Mouse (Mus musculus) brain, embryonic 14.5 days (tissue): ENCODE measurements around the gene Ifnar1.

ENCODE experiments used
- CTCF ChIP-seq: fragments of 200-500 bp; IDR thresholded peaks from 2 replicates; pipeline ENCODE4 v1.5.1; 2012; ENCODE audit warnings: inconsistent platforms, mild to moderate bottlenecking, moderate library complexity, borderline replicate concordance; ENCODE audit not compliant: insufficient read depth, insufficient read length; ENCODE audit errors: extremely low read depth
- POLR2A ChIP-seq: fragments of 200-500 bp; IDR thresholded peaks from 2 replicates; pipeline ENCODE4 v1.6.1; 2012; ENCODE audit warnings: mild to moderate bottlenecking, inconsistent platforms, borderline replicate concordance; ENCODE audit not compliant: poor library complexity, insufficient read depth, insufficient read length, severe bottlenecking; ENCODE audit errors: extremely low read depth

DNA sequence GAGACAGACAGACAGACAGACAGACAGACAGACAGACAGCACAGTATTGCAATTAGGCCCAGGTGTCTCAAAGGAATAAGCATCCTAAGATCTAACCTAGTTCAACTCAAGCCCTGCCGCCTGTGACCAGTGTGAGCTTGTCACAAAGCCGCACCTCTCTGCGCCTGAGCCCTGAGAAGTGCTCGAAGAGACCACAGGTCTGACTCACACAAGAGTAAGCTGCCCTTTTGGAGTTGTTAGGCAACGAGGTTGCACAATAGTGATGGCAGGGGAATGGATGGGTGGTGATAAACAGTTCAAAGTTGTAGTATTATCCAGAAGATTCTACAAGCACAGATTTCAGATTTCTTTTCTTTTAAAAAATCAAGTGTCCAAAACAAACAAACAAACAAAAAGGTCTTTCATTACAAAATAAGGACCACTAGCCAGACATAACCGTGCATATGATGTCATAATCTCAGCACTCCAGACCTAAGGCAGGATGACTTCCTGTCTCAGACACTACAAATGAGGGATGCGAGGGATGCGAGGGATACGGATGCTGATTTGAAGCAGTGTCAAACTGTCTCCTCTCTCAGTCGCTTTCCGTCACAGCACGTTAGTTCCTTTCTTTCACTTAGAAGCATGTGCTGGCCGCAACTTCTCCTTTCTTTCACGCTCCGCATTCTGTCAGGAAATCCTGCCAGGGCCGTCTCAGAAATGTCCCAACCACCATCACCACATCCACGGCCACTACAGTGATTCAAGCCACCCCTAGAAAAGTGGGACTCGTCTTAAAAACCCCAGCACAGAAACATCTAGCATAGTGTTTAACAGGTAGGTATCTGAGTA is 37.7 kb downstream of the Ifnar1 start:
- TF ChIP-seq CTCF = no peak
- no peak for TF ChIP-seq POLR2A
